Mouse (Mus musculus): ENCODE results near the gene Krtap16-1.

Krtap16-1 gene

DNA sequence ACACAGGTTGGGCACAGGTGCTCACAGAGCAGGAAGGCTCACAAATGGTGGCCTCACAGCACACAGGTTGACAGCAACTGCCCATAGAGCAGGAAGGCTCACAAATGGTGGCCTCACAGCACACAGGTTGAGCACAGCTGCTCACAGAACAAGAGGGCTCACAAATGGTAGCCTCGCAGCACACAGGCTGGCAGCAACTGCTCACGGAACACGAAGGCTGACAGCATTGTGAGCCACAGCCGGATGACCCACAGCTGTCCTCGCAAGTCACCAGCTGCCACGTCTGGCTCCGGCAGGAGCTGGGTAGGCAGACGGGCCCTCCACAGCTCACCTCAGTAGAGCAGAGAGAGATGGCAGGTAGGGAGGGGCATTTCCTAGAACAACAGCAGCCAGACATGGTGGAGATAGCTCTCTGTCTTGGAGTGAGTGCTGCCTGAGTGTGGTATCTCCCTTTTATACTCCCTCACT lies at the start of gene Krtap16-1:
Krtap16-1 (minus strand) TSS at position 418 of the 468 bp plus-strand sequence.
- DNase-seq (ENCODE audit: low spot score in 2 of 2) = no peak

DNA sequence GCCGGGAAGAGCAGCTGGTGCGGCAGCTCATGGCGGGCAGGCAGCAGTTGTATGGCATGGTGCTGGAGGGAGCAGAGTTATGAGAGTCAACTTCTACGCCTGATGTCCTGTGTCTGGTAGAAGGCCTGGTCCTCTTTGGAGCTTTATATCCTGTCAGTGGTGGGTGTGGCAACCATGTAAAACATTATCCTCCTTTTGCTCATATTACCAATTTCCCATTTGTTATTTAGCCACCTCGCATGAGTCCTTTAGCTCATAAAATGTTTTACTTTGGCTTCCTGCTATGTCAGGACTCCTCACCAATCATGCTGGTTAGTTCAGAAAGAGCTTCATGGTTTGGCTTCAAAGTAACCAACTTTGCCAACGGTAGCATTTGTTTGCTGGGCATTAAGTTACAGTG lies 43.4 kb upstream of the Krtap16-1 start, which contains the start of gene Krt33b:
Krt33b (minus strand) TSS at position 101 of the 400 bp plus-strand sequence.
- no peak for DNase-seq (ENCODE audit: low spot score in 2 of 2)

DNA sequence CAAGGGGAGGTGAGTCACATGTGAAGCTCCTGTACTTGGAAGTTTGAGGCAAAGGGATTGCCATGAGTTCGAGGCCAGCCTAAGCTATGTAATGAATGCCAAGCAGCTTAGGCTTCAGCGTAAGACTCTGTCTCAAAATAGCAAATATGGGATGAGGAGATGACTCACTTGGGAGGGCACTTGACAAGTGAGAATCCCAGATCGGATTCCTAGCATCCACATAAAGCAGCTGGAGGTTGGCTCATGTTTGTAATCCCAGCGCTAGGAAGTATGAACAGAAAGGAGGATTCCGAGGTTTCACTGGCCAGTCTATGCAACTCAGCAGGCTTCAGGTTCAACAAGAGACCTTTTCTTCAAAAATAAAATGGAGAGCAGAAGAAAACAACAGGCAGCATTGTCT lies 35.0 kb upstream of the Krtap16-1 start:
- DNase-seq (ENCODE audit: low spot score in 2 of 2) = no peak

DNA sequence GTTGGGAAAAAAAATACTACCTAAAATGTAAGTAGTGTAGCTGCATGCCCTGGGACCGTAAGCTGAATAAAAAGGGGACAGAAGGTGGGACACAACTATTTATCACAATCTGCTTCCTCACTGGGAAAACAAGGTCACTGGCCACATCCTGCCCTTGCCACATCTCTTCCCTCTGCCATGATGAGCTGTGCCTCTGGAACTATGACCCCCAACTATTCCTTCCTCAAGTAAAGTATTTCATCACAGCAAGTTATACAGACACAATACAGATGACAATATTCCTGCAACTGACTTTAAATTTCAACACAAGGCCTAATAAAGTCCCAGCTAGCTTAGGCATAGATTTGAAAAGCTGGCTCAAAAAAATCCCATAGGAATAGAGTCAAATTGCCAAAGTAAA lies 33.1 kb upstream of the Krtap16-1 start:
- DNase-seq (ENCODE audit: low spot score in 2 of 2) = no peak

DNA sequence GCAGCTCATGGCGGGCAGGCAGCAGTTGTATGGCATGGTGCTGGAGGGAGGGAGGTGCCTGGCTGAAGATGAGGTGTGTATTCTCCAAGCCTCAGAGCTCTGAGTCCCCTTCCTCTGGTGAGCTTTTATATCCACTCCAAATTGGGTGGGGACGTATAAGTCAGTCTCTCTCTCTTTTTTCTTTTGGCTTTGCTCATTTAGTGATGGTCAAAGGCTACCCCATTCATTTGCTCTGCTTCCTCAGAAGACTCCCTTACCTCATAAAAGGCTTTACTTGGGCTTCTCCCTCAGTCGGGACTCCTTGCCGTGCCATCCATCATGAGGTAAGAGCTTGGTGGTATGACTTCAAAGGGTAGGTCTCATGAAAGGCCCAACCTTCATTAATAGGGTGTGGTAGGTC lies 29.7 kb upstream of the Krtap16-1 start, which contains the start of gene Krt33a:
Krt33a (minus strand) TSS at position 101 of the 400 bp plus-strand sequence.
- DNase-seq (ENCODE audit: low spot score in 2 of 2) = no peak

DNA sequence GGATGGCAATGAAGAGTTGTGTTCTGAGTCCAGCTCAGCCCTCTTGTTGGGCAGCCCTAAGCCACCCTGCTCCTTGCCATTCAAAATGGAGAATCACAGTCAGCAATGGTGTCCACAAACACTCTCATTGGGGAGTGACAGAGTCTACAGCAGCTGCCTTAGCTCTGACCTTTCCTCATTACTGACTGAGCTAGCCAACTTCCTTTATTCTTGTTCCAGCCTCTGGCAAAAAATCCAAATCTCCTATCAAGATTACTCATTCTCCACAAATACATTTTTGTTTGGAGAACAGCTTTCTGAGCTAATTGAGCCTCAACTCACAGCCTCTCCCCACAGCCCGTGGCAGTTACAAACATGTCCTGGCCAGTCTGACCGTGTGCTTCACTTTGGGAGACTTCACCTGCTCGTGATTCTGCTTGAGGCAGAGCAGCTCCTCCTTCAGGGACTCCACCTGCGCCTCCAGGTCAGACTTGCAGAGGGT lies 27.3 kb upstream of the Krtap16-1 start:
- DNase-seq (ENCODE audit: low spot score in 2 of 2) = no peak

DNA sequence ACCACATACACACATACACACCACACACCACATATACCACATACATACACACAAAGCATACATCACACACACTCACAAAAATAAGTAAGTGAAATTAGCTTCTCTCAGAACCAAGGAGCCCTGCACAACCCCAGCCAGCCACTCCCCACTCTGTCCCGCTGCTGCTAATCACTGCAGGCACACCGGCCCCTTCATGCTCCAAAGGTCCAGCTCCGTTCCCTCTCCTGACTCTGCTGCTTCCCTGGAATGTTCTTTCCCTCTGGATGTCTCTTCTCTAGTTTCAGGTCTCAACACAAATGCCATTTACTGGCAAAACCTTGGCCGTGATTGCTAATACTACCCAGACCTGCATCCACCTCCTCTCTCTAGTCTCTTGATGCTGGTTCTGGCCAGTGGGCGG lies 24.3 kb upstream of the Krtap16-1 start:
- DNase-seq (ENCODE audit: low spot score in 2 of 2) = no peak

DNA sequence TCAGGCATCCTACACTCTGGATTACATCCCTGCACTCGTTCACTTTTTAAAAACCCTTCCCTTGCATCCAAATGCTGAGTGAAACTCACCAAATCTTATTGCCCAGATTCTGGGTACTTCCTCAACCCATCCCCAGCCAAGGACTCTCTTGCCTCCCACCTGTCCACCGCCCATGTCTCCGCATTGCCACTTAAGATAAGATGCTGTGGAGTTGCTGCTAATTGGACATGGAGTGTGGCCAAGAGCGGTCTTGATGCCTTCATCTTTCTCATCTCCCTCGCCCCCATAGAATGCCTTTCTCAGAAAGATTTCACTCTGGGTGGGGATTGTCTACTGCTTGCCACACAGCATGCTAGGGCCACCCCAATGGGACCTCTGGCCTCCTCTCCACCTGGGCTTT lies 21.9 kb upstream of the Krtap16-1 start:
- no peak for DNase-seq (ENCODE audit: low spot score in 2 of 2)

DNA sequence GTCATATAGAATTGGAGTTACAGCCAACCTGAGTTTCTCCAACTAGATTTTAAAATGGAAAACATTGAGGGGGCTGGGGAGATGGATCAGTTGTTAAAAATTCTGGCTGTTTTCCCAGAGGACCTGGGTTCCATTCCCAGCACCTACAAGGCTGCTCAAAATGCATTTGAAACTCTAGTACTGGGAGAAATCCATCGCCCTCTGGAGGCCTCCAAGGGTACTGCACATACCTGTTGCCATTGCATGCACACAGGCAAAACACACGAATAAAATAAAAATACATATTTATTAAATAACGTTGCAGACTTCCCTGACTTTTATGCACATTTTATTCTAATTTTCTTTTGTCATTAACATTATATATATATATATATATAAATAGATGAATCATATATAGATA lies 20.2 kb upstream of the Krtap16-1 start:
- DNase-seq (ENCODE audit: low spot score in 2 of 2) = no peak

DNA sequence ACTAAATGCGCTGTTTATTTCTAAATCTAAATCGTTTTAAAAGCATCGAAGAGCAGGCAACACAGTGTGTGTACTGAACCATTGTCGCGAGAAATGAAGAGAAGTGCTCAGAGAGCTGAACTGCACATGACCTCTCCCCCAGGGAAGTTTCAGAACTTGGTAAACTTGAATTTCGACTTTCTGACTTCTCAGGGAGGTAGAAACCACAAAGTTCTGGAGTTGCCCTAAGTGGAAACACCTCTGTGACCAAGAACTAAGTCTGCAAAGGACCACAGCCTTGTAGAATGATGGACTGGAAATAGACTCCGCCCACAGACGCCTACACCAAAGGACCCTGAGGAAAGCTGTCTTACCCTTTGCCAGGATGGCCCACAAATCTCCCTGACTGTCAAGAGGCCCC lies 19.5 kb upstream of the Krtap16-1 start:
- no peak for DNase-seq (ENCODE audit: low spot score in 2 of 2)

DNA sequence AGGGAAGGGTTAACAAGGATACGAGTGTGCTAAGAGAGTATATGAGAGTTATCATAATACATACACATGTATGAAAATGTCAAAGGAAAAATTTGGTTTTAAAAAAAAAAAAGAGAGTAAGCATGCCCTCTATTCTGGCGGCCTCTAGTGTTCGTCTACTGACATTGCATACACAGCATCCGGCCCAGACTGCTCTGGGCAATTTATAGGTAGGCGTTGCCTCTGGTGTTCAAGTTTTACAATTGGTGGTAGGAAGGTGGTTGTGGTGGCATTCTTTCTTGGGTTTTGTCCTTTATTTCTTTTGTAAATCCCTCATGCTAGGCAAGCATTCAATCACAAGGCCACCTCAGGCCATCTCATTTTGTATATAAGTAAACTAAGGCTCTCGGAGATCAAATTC lies 18.4 kb upstream of the Krtap16-1 start:
- no peak for DNase-seq (ENCODE audit: low spot score in 2 of 2)

DNA sequence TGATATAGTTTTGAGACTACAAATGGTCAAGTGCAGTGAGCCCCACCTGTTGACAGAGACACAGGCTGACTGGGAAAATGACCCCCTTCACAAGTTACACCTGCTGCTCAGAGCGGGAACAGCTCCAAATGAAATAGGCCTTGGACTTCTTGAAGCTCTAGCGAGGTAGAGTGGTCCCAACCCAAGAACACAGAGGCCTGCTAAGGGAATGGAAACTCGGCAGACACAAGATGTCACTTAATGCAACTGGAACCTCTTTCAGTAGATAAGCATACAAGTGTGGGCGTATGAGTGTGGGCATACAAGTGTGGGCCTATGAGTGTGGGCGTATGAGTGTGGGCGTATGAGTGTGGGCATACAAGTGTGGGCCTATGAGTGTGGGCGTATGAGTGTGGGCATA lies 12.7 kb upstream of the Krtap16-1 start:
- no peak for DNase-seq (ENCODE audit: low spot score in 2 of 2)

DNA sequence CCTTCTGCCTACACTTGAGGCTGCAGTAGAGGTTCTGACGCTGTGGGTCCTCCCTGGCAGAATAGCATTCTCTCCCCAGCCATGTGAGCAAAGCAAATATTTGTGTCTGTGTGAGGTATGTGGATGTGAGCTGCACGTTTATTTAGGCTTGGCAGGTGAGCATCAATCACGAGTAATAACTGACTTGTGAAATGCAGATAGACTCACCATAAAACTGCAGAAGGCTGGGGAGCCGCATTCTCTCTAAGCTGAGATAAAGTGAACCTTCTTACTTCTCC lies 7.9 kb upstream of the Krtap16-1 start:
- DNase-seq (ENCODE audit: low spot score in 2 of 2) = no peak

DNA sequence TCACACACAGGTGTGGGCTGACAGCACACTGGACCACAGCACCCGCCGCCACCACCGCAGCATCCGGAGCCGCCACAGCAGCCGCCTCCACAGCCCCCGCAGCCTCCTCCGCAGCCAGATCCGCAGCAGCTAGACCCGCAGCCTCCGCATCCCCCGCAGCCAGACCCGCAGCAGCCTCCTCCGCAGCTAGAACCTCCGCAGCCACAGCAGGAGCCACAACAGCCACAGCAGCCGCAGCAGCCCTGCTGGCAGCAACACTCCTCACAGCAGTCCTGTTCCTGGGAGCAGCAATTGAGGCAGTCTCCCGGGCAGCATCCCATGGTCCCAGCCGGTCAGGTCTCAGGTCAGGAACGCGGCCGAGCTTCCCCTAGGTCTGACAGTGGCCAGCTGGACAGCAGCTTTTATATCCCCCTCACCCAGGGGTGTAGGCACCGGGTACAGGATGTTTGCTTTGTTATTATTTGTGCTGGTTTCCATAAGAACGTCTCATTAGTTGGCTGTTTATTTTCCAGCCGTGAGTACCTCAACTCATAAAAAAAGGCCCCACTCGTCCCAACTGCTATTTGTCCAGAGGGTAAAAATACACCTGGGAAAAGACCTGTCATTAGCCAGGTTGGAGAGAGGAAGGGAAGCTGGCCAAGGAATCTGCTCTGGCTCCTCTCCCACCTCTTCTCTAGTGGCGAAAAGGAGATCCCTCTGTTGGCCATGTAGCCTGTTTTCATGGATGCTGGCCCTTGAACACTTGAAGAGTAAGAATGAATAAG lies 7.4 kb upstream of the Krtap16-1 start, which contains the start of gene Krtap17-1:
Krtap17-1 (minus strand) TSS at position 375 of the 764 bp plus-strand sequence.
- no peak for DNase-seq (ENCODE audit: low spot score in 2 of 2)

DNA sequence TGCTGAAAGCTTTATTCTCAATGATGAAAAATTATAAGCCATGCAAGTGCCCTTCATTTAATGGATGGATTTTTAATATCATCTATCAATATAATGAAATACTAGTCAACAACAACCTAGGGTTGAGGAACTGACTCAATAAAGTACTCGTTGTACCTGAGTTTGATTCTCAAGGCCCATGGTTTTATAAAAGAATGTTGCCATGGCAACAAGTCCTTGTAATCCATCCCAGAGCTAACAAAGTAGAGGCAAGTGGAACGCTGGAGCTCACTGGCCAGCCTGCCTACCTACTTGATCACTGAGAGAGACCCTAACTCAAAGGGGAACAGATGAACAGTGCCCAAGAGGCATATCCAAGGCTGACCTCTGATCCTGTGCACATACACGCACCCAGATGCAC lies 4.2 kb upstream of the Krtap16-1 start:
- no peak for DNase-seq (ENCODE audit: low spot score in 2 of 2)

DNA sequence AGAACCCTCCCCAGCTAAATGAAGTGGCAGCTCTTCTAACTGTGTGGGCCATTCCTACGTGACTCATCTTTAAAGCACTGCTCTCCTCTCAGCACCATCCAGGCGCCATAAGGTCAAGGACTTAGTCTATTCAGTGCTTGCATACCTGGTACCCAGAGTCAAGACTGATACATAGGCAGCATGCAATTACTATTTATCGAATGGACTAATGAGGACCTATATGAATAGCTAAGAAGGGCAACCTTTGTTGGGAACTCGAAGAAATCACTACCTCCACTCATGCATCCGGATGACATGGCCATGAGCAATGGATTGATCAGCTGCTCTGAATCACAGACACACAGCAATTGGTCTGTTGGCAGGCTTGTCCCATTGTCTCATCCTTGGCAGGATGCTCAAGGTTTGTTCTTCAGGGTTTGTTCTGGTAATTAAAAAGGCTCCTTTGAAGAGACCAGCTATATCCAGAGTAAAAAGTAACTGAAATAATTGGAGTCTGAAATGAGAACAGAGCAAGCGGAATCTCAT lies 3.5 kb upstream of the Krtap16-1 start:
- no peak for DNase-seq (ENCODE audit: low spot score in 2 of 2)

DNA sequence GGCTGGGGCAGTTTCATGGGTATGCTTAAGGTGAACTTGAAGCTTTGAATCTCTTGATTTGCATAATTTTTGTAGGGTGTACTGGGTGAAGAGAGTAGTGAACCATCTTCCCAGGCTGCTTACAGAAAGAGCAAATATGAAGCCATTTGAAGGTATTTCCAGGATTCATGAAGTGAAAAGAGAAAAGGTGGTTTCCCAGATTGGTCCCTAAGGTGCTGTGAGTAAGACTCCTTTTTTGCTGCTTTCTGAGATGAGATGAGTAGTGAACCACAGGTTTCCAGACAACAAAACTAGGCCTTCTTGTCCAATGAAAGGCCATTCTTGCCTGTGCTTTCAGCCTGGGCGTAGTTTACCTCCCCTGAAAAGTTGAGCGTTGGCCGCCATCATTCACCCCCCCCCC lies 2.1 kb upstream of the Krtap16-1 start:
- DNase-seq (ENCODE audit: low spot score in 2 of 2) = no peak

DNA sequence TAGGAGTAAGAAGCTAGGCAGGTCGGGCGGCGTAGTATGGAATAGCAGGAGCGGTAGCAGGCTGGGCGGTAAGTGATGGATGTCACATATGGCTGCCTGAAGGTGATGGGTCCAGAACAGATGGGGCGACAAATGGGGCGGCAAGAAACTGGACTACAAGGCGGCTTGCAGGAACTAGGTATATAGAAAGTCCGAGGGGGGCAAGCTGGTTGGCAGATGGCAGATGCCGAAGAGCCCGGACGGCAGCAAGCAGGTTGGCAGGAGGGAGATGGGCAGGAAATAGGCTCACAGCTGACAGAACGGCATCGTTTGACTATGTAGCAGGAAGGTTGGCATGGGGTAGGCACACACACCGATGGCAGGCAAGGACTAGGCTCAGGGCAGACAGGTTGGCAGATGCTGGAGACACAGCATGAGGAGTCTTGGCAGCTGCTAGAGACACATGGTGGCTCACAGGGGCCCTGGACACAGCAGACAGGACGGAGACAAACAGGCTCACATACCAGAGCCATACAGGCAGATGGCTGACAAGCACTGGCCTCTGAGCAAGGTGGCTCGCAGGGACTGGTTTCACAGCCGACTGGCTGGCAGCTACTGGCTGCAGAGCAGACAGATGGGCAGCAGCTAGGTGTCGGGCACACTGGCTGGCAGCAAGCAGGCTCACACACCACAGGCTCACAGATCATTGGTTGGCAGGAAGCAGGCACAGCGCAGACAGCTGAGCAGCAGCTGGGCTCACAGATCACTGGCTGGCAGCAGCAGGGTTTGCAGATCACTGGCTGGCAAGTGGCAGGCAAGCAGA lies 905 bp downstream of the Krtap16-1 start:
- no peak for DNase-seq (ENCODE audit: low spot score in 2 of 2)

DNA sequence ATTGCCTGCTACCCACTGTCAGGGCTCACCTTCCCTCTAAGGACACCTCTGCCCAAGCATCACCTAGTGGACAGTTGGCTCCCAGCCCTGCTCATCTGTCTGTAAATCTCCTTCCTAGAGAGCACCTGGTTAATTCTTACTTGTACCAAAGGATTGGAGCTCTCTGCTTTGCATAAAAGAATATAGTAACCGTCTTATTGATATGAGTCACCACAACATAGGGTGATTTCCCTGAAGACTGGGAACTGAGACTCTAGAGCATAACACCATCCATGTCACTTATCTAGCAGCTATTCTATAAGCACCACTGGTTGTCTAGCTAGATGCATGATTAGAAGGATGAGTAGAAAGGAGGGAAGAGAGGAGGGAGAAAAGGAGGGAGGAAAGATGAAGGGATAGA lies 3.0 kb downstream of the Krtap16-1 start:
- no peak for DNase-seq (ENCODE audit: low spot score in 2 of 2)

DNA sequence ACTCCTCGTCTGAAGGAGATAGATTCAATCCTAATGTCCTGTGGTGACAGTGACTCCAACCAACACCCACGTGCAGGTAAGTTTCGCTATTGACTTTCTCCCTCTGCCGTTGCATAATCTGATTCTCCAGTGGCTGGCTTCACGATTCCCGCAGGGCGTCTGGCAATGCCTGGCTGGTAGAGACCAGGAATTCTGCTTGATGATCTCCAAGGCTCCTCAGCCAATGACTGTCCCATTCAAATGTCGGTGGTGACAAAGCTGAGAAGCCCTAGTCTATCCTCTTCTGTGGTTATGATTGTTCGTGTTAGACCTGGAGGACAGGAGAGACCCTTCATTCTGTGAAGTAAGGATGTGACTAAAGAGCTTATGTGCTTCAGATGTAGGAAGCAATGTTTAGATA lies 3.7 kb downstream of the Krtap16-1 start:
- DNase-seq (ENCODE audit: low spot score in 2 of 2) = no peak

DNA sequence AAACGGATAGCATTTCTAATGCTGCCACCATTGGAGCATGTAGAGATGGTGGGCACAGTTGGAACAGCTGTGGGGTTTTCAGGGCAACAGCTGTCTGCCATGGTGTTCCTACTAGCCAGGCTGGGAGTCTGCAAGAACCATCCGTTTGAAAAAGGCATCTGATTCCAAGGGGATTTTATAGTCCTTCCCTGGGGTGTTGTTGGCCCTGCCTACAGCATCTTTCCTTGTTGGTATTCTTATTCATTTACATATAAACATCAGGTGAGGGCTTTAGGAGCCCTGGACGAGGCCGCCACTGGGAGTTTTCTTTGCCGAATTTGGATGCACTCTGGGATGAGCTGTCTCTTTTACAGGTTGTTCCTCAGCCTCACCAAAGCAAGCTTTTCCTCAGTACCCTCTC lies 7.4 kb downstream of the Krtap16-1 start, which contains the start of gene Krtap29-1:
Krtap29-1 (minus strand) TSS at position 101 of the 400 bp plus-strand sequence.
- DNase-seq (ENCODE audit: low spot score in 2 of 2) = no peak

DNA sequence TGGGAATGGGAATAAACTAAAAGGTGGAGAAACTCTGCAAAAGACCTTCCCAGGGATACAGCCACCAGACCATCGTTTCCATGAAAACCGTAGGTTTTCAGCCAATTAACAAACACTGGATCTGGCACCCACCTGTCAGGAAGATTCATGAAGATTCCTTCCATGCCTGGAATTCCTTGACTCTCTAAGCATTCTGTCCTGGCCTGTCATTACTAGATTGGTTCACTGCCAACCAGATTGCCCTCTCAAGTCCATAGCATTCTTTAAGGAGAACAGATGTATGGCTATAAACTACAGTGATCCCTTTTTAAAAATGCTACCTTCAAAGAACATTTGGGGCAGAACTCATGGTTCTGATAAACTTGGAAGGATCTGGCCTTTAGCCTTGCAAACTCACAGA lies 20.4 kb downstream of the Krtap16-1 start:
- no peak for DNase-seq (ENCODE audit: low spot score in 2 of 2)

DNA sequence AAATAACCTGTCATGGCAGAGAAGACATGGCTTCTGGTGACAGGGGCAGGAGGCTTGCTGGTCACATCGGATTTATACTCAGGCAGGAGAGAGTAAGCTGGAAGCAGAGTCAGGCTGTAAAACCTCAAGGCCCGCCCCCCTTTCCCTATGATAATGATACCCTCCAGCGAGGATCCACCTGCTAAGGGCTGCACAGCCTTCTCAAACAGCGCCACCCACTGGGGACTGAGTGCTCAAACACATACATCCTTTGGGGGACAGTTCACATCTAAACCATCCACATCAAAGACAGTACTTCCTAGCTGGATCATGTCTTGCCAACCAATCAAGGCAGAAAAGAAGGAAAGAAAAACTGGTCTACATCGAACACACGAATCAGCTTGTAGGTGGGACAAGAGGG lies 22.2 kb downstream of the Krtap16-1 start:
- no peak for DNase-seq (ENCODE audit: low spot score in 2 of 2)
